Mouse (Mus musculus): Measurements from ENCODE around the gene Utrn. TPM values are rescaled to one million over a fixed set of nuclear protein-coding genes. Genes with fewer than 3 reads are reported as not detected.
A peak's percentile ranks its signal among the peaks of the same experiment; 100 is the strongest.

Gene Utrn
- polyA plus RNA-seq, 1 experiment from 2014 or later: 76.0 TPM

GRCm38 (mm10) chr10:12456867-12457266, 412.3 kb downstream of the Utrn start:
- 90% methylated on average over 1 of the region's 1 CpGs for WGBS
- no peak overlapping the region for H3K4me3 ChIP-seq (ENCODE audit: low read length)
- H3K4me2 ChIP-seq (replicated peaks; ENCODE audit: low read depth, low read length): no peak overlapping the region
- H3K9me3 ChIP-seq (ENCODE audit: low read length): no peaks in the 10 kb centered on the region
- no peak overlapping the region for H3K9ac ChIP-seq (replicated peaks; ENCODE audit: low read length)
- no peak overlapping the region for H3K27ac ChIP-seq (ENCODE audit: low read length)
- H3K4me1 ChIP-seq (ENCODE audit: insufficient read depth, low read length): no peaks in the 10 kb centered on the region
- ATAC-seq (ENCODE audit: low FRiP score, low TSS enrichment): no peak
- H3K36me3 ChIP-seq (ENCODE audit: insufficient read depth, low read length): peaks cover 24% of the 10 kb centered on the region
- no peaks in the 10 kb centered on the region for H3K27me3 ChIP-seq (ENCODE audit: insufficient read depth, low read length)

DNA sequence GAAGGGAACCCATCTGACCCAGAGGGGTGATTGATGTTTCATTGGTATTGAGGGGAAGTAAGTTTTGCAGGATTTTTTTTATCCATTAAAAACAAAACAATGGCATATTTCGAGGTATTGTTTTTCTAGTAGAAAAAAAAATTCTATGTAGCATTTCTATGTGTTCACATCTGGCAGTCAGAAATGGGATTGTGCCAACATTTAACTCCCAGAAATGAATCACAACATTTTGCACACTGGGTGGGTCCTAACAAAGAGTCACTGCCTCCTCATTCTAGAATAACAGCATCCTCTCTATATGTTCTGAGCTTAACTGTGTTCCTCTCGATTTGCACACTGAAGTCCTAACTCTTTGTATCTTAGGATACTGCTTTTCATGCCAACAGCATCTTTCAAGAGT, 416.5 kb downstream of the Utrn start:
- no peaks in the 10 kb centered on the region for H3K9me3 ChIP-seq (ENCODE audit: low read length)
- no peaks in the 10 kb centered on the region for H3K4me1 ChIP-seq (ENCODE audit: insufficient read depth, low read length)
- no peaks in the 10 kb centered on the region for H3K27me3 ChIP-seq (ENCODE audit: insufficient read depth, low read length)
- H3K36me3 ChIP-seq (ENCODE audit: insufficient read depth, low read length): peaks cover 9% of the 10 kb centered on the region; the same call in 1 of the 2 replicates
- no peak overlapping the region for H3K27ac ChIP-seq (ENCODE audit: low read length)
- H3K9ac ChIP-seq (replicated peaks; ENCODE audit: low read length): no peak overlapping the region
- no peak for ATAC-seq (ENCODE audit: low FRiP score, low TSS enrichment)
- no peak overlapping the region for H3K4me2 ChIP-seq (replicated peaks; ENCODE audit: low read depth, low read length)
- 71% methylated on average over 2 of the region's 2 CpGs for WGBS
- no peak overlapping the region for H3K4me3 ChIP-seq (ENCODE audit: low read length)

GRCm38 (mm10) chr10:12444122-12444521, 425.0 kb downstream of the Utrn start:
- Histone ChIP-seq H3K4me3 (ENCODE audit: low read length) (no peak overlapping the region), H3K27ac (ENCODE audit: low read length) (no peak overlapping the region), H3K9me3 (ENCODE audit: low read length) (no peaks in the 10 kb centered on the region), H3K4me2 (replicated peaks; ENCODE audit: low read depth, low read length) (no peak overlapping the region), H3K9ac (replicated peaks; ENCODE audit: low read length) (no peak overlapping the region), H3K36me3 (ENCODE audit: insufficient read depth, low read length) (peaks cover 18% of the 10 kb centered on the region), H3K4me1 (ENCODE audit: insufficient read depth, low read length) (no peaks in the 10 kb centered on the region), H3K27me3 (ENCODE audit: insufficient read depth, low read length) (no peaks in the 10 kb centered on the region)
- ATAC-seq (ENCODE audit: low FRiP score, low TSS enrichment): no peak
- 93% methylated on average over 4 of the region's 4 CpGs for WGBS

DNA sequence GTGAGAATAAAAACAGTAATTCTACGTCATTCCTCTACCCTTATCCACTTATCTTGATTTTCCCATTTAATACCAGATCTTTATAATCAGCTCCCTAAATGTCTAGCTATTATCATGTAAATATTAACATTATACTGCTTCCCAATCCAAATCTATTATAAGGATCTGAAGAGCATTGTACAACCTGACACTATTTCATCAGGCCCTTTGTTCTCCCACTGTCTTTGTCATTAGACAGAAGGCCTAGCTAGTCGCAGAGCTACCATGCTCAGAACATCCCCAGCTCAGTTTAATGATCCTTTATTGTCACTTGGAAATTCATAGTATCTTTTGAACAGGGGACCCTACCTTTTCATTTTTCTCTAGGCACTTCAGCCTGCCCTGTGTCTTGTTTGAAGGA, 436.0 kb downstream of the Utrn start:
- Histone ChIP-seq H3K9me3 (ENCODE audit: low read length) (no peaks in the 10 kb centered on the region), H3K4me3 (ENCODE audit: low read length) (no peak overlapping the region), H3K27me3 (ENCODE audit: insufficient read depth, low read length) (no peaks in the 10 kb centered on the region), H3K4me1 (ENCODE audit: insufficient read depth, low read length) (no peaks in the 10 kb centered on the region), H3K27ac (ENCODE audit: low read length) (no peak overlapping the region), H3K4me2 (replicated peaks; ENCODE audit: low read depth, low read length) (no peak overlapping the region), H3K9ac (replicated peaks; ENCODE audit: low read length) (no peak overlapping the region), H3K36me3 (ENCODE audit: insufficient read depth, low read length) (peaks cover 8% of the 10 kb centered on the region; the same call in 1 of the 2 replicates)
- no peak for ATAC-seq (ENCODE audit: low FRiP score, low TSS enrichment)
- WGBS: 95% methylated on average over 2 of the region's 2 CpGs

DNA sequence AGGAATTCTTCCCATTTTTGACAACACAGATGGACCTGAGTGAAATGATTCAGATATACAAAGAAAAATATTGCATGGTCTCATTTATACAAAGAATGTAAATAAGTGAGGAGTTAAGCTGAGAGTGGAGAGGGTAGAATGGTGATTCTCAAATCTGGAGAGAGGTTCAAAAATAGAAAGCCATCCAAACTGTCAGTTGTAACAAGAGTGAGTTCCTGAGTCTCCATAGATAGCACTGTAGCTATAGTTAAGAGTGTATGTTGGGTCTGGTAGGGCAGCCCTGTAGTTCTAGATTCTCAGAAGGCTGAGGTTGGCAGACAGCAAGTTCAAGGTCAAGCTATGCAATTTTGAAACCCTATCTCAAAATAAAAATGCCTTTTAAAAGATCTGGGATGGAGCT, 438.8 kb downstream of the Utrn start:
- Histone ChIP-seq H3K9ac (replicated peaks; ENCODE audit: low read length) (no peak overlapping the region), H3K27ac (ENCODE audit: low read length) (no peak overlapping the region), H3K27me3 (ENCODE audit: insufficient read depth, low read length) (no peaks in the 10 kb centered on the region), H3K4me1 (ENCODE audit: insufficient read depth, low read length) (no peaks in the 10 kb centered on the region), H3K4me3 (ENCODE audit: low read length) (no peak overlapping the region), H3K36me3 (ENCODE audit: insufficient read depth, low read length) (0 out of 2 replicates have a peak, but pooled peaks cover 2% of the 10 kb centered on the region), H3K9me3 (ENCODE audit: low read length) (no peaks in the 10 kb centered on the region), H3K4me2 (replicated peaks; ENCODE audit: low read depth, low read length) (no peak overlapping the region)
- ATAC-seq (ENCODE audit: low FRiP score, low TSS enrichment): no peak

DNA sequence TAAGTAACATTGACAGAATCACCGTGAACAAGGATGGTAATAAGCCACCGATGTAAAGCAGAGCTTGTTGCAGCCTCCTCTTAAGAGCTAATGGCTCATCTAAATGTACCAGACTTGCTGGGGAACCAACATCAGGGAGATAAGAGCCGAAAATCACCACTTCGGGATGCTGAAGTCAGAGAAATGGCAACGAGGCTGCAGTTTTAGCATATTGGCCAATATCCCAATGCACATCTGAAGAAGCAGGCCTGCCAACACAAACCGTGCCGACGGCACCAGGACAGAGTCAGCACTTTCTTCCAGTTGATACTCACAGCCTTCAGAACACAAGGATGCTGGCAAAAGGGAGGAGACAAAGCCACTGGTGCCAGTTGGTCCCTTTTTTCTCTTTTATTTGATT, 442.3 kb downstream of the Utrn start:
- WGBS: 92% methylated on average over 8 of the region's 8 CpGs

DNA sequence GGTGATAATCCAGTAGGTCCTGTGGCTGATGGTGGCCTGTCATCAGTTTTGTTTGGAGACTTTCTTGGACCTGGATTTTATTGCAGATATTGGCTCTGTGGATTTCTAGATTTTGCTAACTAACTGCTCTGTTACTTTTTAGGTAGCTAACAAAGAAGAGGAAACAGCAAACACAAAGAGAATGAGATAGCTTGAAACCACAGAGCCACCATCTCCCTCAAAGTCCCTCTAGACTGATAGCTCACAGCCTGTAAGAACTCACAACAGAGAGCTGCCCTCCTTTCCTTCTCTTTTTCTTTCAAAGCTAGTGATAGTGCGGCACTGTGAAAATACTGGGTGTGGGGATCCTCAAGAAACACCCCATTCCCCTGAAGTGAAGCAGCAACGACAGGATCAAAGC, 444.2 kb downstream of the Utrn start:
- Histone ChIP-seq H3K4me2 (replicated peaks; ENCODE audit: low read depth, low read length) (no peak overlapping the region), H3K9ac (replicated peaks; ENCODE audit: low read length) (no peak overlapping the region), H3K4me3 (ENCODE audit: low read length) (no peak overlapping the region), H3K27ac (ENCODE audit: low read length) (no peak overlapping the region), H3K9me3 (ENCODE audit: low read length) (no peaks in the 10 kb centered on the region), H3K36me3 (ENCODE audit: insufficient read depth, low read length) (no peaks in the 10 kb centered on the region), H3K4me1 (ENCODE audit: insufficient read depth, low read length) (no peaks in the 10 kb centered on the region), H3K27me3 (ENCODE audit: insufficient read depth, low read length) (no peaks in the 10 kb centered on the region)
- no peak for ATAC-seq (ENCODE audit: low FRiP score, low TSS enrichment)
- WGBS: 84% methylated on average over 2 of the region's 2 CpGs

More for the DNA sequence above, 442.3 kb downstream of the Utrn start:
- no peak for ATAC-seq (ENCODE audit: low FRiP score, low TSS enrichment)
- Histone ChIP-seq H3K36me3 (ENCODE audit: insufficient read depth, low read length) (no peaks in the 10 kb centered on the region), H3K4me2 (replicated peaks; ENCODE audit: low read depth, low read length) (no peak overlapping the region), H3K9me3 (ENCODE audit: low read length) (no peaks in the 10 kb centered on the region), H3K4me1 (ENCODE audit: insufficient read depth, low read length) (no peaks in the 10 kb centered on the region), H3K9ac (replicated peaks; ENCODE audit: low read length) (no peak overlapping the region), H3K27me3 (ENCODE audit: insufficient read depth, low read length) (no peaks in the 10 kb centered on the region), H3K27ac (ENCODE audit: low read length) (no peak overlapping the region), H3K4me3 (ENCODE audit: low read length) (no peak overlapping the region)

DNA sequence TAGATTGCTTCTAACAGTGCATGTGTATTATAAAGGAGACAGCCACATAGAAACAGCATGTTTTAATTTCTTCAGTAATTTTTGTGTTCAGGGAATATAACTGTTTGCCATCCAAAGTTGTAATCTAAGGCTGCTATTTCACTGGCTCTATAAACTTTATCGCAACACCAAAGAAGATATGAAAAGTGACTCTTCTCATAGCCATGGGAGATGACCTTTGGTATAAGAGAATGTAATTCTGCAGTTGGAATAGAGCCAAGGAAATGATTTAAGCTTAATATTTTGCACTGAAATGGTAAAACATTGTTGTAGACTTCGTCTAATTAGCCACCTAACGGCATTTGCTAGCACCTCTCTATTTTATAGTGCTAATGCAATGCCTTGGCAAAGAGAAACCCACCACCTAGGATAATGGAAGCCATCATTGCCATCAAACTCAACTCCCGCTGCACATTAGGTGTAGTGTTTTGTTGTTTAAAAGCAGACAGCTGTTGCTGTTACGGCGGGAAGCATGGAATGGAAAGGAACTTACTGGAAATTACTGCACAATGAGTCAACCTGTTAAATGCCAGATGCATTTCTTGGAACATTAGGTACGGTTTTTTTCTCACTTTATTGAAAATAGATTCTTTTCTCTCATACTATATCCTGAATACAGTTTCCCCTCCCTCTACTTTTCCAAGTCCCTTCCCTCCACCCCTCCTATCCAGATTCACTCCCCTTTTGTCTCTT, 445.0 kb downstream of the Utrn start:
- WGBS: 83% methylated on average over 7 of the region's 7 CpGs
- no peaks in the 10 kb centered on the region for H3K36me3 ChIP-seq (ENCODE audit: insufficient read depth, low read length)
- H3K27ac ChIP-seq (ENCODE audit: low read length): no peak overlapping the region
- no peaks in the 10 kb centered on the region for H3K27me3 ChIP-seq (ENCODE audit: insufficient read depth, low read length)
- no peaks in the 10 kb centered on the region for H3K9me3 ChIP-seq (ENCODE audit: low read length)
- ATAC-seq (ENCODE audit: low FRiP score, low TSS enrichment): no peak
- H3K9ac ChIP-seq (replicated peaks; ENCODE audit: low read length): no peak overlapping the region
- no peaks in the 10 kb centered on the region for H3K4me1 ChIP-seq (ENCODE audit: insufficient read depth, low read length)
- H3K4me2 ChIP-seq (replicated peaks; ENCODE audit: low read depth, low read length): no peak overlapping the region
- no peak overlapping the region for H3K4me3 ChIP-seq (ENCODE audit: low read length)

DNA sequence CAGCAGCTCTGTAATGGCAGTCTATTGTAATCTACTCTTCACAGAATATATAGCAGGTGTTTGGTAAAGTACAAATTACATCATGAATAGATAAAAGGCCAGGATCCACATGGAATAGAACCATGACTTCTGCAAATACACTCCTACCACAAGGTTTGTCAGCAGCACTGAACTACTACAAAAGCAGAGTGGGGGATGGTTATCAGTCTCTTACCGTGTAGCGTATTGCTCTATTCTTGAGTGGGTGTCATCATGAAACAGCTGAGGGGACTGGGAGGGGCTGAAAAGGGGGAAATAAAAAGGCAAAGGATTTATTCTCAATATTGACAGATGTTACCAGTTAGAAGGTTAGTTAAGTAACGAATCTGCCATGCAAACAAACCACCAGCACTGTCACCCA, 454.2 kb downstream of the Utrn start:
- Histone ChIP-seq H3K9ac (replicated peaks; ENCODE audit: low read length) (no peak overlapping the region), H3K9me3 (ENCODE audit: low read length) (no peaks in the 10 kb centered on the region), H3K4me3 (ENCODE audit: low read length) (no peak overlapping the region), H3K27ac (ENCODE audit: low read length) (no peak overlapping the region), H3K4me1 (ENCODE audit: insufficient read depth, low read length) (no peaks in the 10 kb centered on the region), H3K36me3 (ENCODE audit: insufficient read depth, low read length) (peaks cover 19% of the 10 kb centered on the region), H3K27me3 (ENCODE audit: insufficient read depth, low read length) (no peaks in the 10 kb centered on the region), H3K4me2 (replicated peaks; ENCODE audit: low read depth, low read length) (no peak overlapping the region)
- no peak for ATAC-seq (ENCODE audit: low FRiP score, low TSS enrichment)
- WGBS: 94% methylated on average over 3 of the region's 3 CpGs

DNA sequence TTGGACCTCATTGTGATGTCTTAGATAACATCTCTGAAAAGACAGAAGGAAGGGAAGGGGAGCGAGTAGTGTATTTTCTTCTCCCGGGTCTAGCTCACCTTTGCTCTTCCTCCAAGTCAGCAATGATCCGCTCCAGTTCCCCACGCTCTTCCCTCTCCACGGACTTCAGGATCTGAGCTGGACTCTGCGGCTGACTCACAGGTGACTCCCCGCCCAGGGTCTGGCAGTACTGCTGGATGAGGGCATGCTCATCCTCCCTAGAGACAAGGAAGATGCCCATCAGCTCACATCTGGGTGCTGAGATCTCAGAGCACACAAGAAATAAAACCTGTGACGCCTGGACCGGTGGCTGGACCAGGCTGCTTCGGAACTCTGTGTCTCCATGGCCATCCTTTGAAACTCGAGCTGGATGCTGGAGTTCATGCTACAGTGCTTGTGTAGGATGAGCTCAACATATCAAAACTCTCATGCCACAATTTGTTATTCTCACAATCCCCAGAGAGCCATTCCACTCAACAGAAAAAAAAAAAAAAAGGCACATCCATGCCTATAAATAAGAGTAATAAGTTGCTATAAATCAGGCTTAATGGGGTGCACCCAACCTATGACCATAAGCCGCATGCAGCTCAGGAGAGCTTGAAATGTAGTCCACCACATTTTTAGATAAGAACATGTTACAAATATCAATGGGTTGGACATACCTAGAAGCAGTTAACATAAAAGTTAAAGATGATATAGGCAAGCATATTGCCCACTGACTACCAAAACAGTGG, 462.6 kb downstream of the Utrn start:
- ATAC-seq (ENCODE audit: low FRiP score, low TSS enrichment): peak; percentile 65; the same call in 1 of the 2 replicates

More for the DNA sequence above, 462.6 kb downstream of the Utrn start:
- Histone ChIP-seq H3K4me2 (replicated peaks; ENCODE audit: low read depth, low read length) (no peak overlapping the region), H3K27me3 (ENCODE audit: insufficient read depth, low read length) (no peaks in the 10 kb centered on the region), H3K9ac (replicated peaks; ENCODE audit: low read length) (no peak overlapping the region), H3K27ac (ENCODE audit: low read length) (no peak overlapping the region), H3K36me3 (ENCODE audit: insufficient read depth, low read length) (peaks cover 29% of the 10 kb centered on the region; the same call in 1 of the 2 replicates), H3K9me3 (ENCODE audit: low read length) (no peaks in the 10 kb centered on the region), H3K4me3 (ENCODE audit: low read length) (no peak overlapping the region), H3K4me1 (ENCODE audit: insufficient read depth, low read length) (peaks cover 6% of the 10 kb centered on the region; the same call in 1 of the 2 replicates)
- 37% methylated on average over 12 of the region's 12 CpGs for WGBS

Data from kidney, embryonic 16.5 days (tissue).